Mouse (Mus musculus) thymus, adult 2 months (tissue): Measurements from ENCODE around the gene Pik3c2a.

Experiments
- CTCF ChIP-seq: fragments of 200-500 bp; IDR thresholded peaks from 2 replicates; pipeline ENCODE4 v1.5.1; 2012; ENCODE audit warnings: mild to moderate bottlenecking, control low read depth, low read length, moderate library complexity, borderline replicate concordance; ENCODE audit not compliant: control insufficient read depth, poor library complexity, insufficient read depth; ENCODE audit errors: extremely low read depth
- POLR2A ChIP-seq: fragments of 200-500 bp; IDR thresholded peaks from 2 replicates; pipeline ENCODE4 v1.6.1; 2012; ENCODE audit warnings: mild to moderate bottlenecking, low read length, control low read depth, moderate library complexity; ENCODE audit not compliant: control insufficient read depth, poor library complexity, insufficient read depth; ENCODE audit errors: extremely low read depth

GRCm38 (mm10) chr7:116446645-116447044, 3.4 kb upstream of the Pik3c2a start:
- TF ChIP-seq POLR2A (no peak), CTCF (no peak)
